Mouse (Mus musculus): Measurements from ENCODE around the gene Fbxw27. TPM values are rescaled to one million over a fixed set of nuclear protein-coding genes. Genes with fewer than 3 reads are reported as not detected.
"Not testable (repeated sequence)": the region's sequence is repeated elsewhere in the genome, so short reads cannot be mapped to it uniquely, and the experiment has no call there.

The Fbxw27 gene
- polyA plus RNA-seq, 1 experiment from 2014 or later, result not detected

- no peaks in the 10 kb centered on the region for H3K36me3 ChIP-seq (replicated peaks)
- no peak overlapping the region for H3K27ac ChIP-seq
- DNase-seq (ENCODE audit: extremely low spot score, low spot score), result no peak
- 75% methylated on average over 2 of the region's 2 CpGs for WGBS
- no peaks in the 10 kb centered on the region for H3K27me3 ChIP-seq (ENCODE audit: poor library complexity, severe bottlenecking)
- no peaks in the 10 kb centered on the region for H3K9me3 ChIP-seq
- H3K4me1 ChIP-seq, result no peaks in the 10 kb centered on the region
- H3K4me3 ChIP-seq, result no peak overlapping the region
Measured at GRCm38 (mm10) chr9:109795811-109796210, 5.3 kb upstream of the Fbxw27 start.

DNA sequence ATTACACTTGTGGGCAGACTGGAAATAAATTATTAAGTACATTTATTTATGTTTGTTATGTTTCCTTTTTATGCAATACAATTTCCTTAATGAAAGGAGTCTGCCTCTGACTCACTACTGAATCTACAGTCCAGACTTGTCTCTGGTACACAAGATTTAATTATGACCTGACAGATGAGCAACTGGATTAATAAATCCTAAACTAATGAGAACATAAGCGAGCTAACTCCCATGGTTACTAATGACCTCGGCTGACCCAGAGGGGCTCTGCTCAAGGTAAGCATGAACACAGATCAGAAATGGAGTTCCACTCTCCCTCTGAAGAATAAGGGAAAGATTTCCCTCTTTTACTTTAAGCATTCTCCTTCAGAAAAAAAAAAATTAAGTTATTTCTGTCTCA, 4.8 kb upstream of the Fbxw27 start:
- H3K27ac ChIP-seq, result no peak overlapping the region
- H3K4me1 ChIP-seq, result no peaks in the 10 kb centered on the region
- H3K36me3 ChIP-seq (replicated peaks), result no peaks in the 10 kb centered on the region
- DNase-seq (ENCODE audit: extremely low spot score, low spot score), result no peak
- H3K27me3 ChIP-seq (ENCODE audit: poor library complexity, severe bottlenecking), result no peaks in the 10 kb centered on the region
- H3K9me3 ChIP-seq, result no peaks in the 10 kb centered on the region
- WGBS, result 93% methylated on average over 2 of the region's 2 CpGs
- no peak overlapping the region for H3K4me3 ChIP-seq

DNA sequence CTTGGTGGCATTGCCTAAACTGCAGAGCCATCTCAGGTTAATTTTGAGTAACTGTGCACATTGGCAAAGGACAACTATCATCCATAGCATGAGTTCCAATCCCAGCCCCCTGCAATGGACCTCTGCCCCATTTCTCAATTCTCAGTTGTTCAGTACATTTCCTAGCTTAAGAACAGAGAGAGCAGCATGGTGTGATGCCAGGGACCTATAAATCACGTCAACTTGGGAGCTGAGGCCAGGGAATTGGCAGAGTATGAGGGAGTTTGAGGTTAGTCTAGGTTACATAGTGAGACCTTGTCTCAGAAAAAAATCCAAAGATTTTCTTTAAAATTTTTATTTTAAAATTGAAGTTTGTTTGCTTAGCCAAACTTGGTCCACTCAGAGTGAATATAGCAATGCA, 23.6 kb downstream of the Fbxw27 start:
- not testable (repeated sequence) for H3K27ac ChIP-seq; H3K4me1 ChIP-seq; H3K4me3 ChIP-seq; H3K9me3 ChIP-seq; H3K27me3 ChIP-seq (ENCODE audit: poor library complexity, severe bottlenecking); DNase-seq (ENCODE audit: extremely low spot score, low spot score); H3K36me3 ChIP-seq (replicated peaks)
- 73% methylated on average over 1 of the region's 1 CpGs for WGBS

GRCm38 (mm10) chr9:109745989-109746388, 44.5 kb downstream of the Fbxw27 start, which contains the start of gene Fbxw26:
Fbxw26 (minus strand) TSS chr9:109746089.
- not testable (repeated sequence) for H3K9me3 ChIP-seq; DNase-seq (ENCODE audit: extremely low spot score, low spot score); H3K27ac ChIP-seq; H3K4me1 ChIP-seq; H3K27me3 ChIP-seq (ENCODE audit: poor library complexity, severe bottlenecking); H3K36me3 ChIP-seq (replicated peaks); H3K4me3 ChIP-seq
- WGBS, result 82% methylated on average over 3 of the region's 3 CpGs

Other genes with a start within 250 kb of the Fbxw27 start
- not detected in 2 replicates for gene Fbxw15, start 222.4 kb downstream of the Fbxw27 start, polyA plus RNA-seq (2016; fragmentation: Nextera tagmentation; extraction: Ambion mirVana)
- gene Fbxw24, start 164.6 kb downstream of the Fbxw27 start, polyA plus RNA-seq (2016; fragmentation: Nextera tagmentation; extraction: Ambion mirVana), result not detected in 2 replicates
- not detected in 2 replicates for gene Fbxw25, start 126.0 kb downstream of the Fbxw27 start, polyA plus RNA-seq (2016; fragmentation: Nextera tagmentation; extraction: Ambion mirVana)
- gene Fbxw18, start 88.0 kb downstream of the Fbxw27 start, polyA plus RNA-seq (2016; fragmentation: Nextera tagmentation; extraction: Ambion mirVana), result not detected in 2 replicates
- not detected in 2 replicates for gene Fbxw26, start 44.6 kb downstream of the Fbxw27 start, polyA plus RNA-seq (2016; fragmentation: Nextera tagmentation; extraction: Ambion mirVana)
- not detected in 2 replicates for gene Spink8, start 21.6 kb upstream of the Fbxw27 start, polyA plus RNA-seq (2016; fragmentation: Nextera tagmentation; extraction: Ambion mirVana)
- 116 and 124 TPM in 2 replicates for gene Nme6, start 42.1 kb upstream of the Fbxw27 start, polyA plus RNA-seq (2016; fragmentation: Nextera tagmentation; extraction: Ambion mirVana)
- not detected in 2 replicates for gene Camp, start 58.9 kb upstream of the Fbxw27 start, polyA plus RNA-seq (2016; fragmentation: Nextera tagmentation; extraction: Ambion mirVana)
- 42.2 and 45.5 TPM in 2 replicates for gene Cdc25a, start 84.9 kb upstream of the Fbxw27 start, polyA plus RNA-seq (2016; fragmentation: Nextera tagmentation; extraction: Ambion mirVana)
- gene Map4, start 140.8 kb upstream of the Fbxw27 start, polyA plus RNA-seq (2016; fragmentation: Nextera tagmentation; extraction: Ambion mirVana), result 49.6 and 52.2 TPM in 2 replicates